Mouse (Mus musculus): ENCODE results near the gene Defb20.

DNA sequence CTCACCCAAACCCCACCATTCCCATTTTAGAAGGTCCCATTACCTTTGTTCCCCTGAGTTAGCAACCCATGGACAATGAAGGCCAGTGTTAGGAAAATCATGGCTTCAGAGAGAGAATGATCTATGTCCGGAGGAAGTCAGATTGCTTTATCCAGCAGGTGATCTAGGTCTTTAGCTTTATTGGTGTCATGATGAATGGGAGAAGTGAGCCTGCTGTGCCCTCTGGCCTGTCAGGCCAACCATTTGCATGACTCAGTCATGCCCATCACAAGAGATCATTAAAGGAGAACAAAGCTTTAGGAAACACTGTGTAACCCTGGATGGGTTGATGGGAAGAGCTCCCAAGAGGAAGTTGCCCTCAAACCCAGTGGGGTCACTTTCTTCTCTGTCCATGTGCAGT, 34.7 kb downstream of the Defb20 start, which contains the start of gene Defb26:
- TF ChIP-seq CTCF (conservative IDR thresholded peaks at IDR 0.05; ENCODE audit: low read length) = no peak
- TF ChIP-seq POU5F1 (IDR thresholded peaks at IDR 0.05; ENCODE audit: borderline replicate concordance, low read length) = no peak
